Mouse (Mus musculus) spleen, adult 18-20 months (tissue): Measurements from ENCODE around the gene Plekhh3.
A peak's percentile ranks its signal among the peaks of the same experiment; 100 is the strongest.
"Not testable (repeated sequence)": the region's sequence is repeated elsewhere in the genome, so short reads cannot be mapped to it uniquely, and the experiment has no call there.

Source experiments
- DNase-seq, 2 experiments: peaks; one replicate each; pipeline ENCODE4 v3.0.0; 2022; ENCODE audit warnings: mixed read lengths in 2 of 2

The Plekhh3 gene

GRCm38 (mm10) chr11:101146377-101146776 lies 24.8 kb downstream of the Plekhh3 start:
- DNase-seq: no peak

DNA sequence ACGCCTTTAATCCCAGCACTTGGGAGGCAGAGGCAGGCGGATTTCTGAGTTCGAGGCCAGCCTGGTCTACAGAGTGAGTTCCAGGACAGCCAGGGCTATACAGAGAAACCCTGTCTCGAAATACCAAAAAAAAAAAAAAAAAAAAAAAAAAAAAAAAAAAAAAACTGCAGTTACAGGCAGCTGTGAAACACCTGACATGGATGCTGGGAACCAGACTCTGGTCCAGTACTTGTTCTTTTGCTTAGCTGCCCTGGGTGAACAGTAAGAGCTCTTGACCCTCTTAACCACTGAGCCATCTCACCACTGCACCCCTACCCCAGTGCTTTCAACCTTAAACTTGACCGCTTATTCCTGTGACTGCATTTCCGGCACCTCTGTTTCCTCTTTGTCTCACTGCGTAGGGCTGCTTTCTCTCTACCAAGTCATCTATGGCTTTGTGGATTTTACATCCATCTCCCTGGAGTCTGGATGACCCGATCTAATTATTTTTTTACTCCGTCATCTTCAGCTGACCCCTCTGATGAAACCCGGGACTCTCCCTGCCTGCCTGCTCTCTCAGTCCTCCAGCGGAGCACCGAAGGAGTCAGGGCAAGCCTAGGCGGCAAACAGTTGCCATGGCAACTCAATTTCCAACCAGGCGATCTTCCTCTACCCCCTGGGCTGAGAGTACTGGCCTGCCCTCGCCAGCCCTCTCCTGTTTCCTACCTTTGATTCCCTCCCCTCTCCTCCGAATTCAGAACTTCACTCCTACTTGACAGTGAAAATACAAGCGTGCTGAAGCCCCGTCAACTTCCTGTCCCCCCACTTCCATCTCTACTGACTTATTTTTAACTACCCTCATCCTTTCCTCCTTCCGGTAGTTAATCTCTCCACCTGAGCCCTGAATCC lies 27.6 kb downstream of the Plekhh3 start:
- DNase-seq: peak in 1 of 2 experiments; percentile 48

GRCm38 (mm10) chr11:101142215-101142967 lies 28.8 kb downstream of the Plekhh3 start:
- no peak for DNase-seq

- DNase-seq: no peak
Observed at GRCm38 (mm10) chr11:101141088-101141487, 30.1 kb downstream of the Plekhh3 start.

DNA sequence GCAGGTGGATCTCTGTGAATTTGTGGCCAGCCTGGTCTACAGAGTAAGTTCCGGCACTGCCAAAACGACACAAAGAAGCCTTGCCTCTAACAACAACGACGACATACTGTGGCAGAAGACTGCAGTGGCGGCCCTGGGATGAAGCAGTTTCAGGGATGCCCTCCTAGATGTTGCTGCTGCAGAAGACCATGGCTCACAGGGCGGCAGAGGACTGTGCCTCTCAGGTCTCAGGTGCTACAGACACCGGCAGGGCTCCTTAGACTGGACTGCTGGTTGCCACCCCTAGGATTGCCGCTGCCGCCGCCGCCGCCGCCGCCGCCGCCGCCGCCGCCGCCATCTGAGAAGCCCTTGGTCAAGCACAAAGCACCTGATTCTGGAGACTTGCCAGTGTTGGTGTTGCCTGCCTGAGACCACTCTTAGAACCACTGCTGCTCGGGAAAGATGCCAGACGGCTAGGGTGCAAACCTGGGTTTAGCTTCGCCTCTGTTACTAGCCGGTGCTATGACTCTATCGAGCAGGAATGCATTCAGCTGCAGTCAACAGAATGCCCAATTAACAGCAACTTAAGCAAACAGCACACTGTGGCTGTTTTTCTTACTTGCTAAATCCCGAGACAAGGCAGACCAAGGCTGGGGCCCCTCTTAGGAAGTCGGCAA lies 30.9 kb downstream of the Plekhh3 start:
- no peak for DNase-seq

DNA sequence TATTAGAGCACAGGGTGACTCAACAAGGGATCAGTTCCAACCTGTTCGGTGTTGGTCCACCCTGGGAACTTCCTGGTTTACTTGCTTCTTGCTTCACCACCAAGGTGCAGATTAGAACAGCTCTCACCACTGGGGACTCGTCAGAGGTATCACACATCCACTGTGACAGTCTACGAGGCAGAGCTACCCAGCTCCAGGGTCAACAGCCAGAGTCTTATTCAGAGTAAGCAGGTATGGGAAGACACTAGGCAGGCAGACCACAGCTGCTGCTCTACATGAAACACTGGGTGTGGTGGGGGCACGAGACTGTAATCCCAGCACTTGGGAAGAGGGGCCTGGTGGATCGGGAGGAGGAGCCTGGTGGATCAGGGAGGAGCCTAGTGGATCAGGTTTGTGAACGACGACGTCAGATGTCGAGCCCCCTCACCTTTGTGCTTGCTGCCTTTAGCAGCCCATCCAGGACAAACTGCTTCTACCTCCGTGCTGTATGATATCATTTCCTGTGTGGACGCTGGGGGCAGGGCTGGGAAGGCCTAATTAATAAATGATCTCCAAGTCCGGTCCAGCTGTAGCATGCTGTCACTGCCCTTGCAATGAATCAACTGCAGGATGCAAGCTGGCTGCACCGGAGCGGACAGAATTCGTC lies 32.5 kb downstream of the Plekhh3 start:
- DNase-seq: no peak

GRCm38 (mm10) chr11:101137000-101137399 lies 34.2 kb downstream of the Plekhh3 start:
- DNase-seq: no peak

GRCm38 (mm10) chr11:101134217-101134865 lies 36.8 kb downstream of the Plekhh3 start:
- DNase-seq: no peak

- DNase-seq: no peak
Observed at GRCm38 (mm10) chr11:101133037-101133436, 38.1 kb downstream of the Plekhh3 start.

DNA sequence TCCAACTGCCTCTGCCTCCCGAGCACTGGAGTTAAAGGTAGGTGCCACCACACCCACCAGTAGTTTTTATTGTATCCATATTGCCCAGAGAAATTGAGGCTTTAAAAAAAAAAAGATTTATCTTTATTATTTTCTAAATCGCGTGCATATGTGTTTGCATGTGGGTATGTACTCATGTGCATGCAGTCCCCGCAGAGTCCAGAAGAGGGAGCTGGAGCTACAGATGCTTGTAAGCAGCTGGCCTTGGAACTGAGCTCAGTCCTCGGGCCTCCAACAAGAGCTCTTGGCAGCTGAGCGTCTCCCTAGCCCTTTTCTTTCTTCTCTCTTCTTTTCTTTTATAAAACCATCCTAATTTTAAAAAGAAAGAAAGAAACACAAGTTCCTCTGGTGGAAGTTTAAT lies 39.5 kb downstream of the Plekhh3 start:
- no peak for DNase-seq

DNA sequence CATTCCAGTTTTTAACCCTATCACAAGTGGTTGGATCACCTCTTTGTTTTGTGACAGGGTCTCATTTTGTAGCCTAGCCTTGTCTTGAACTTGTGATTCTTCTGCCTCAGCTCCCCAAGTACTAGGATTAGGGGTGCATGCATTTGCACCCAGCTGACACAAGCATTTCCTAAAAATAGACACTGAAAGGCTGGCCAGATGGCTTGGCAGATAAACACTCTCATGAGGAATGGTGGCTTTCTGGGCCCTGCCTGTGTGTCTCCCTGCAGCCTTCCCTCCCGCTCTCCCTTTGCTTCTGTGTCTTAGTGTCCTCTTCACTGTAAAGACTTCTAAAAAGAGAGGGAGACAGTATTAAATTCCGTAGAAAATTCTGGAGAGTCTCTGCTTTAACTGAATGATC lies 40.0 kb downstream of the Plekhh3 start:
- DNase-seq: no peak

- DNase-seq: no peak
Observed at GRCm38 (mm10) chr11:101130056-101130756, 40.9 kb downstream of the Plekhh3 start.

DNA sequence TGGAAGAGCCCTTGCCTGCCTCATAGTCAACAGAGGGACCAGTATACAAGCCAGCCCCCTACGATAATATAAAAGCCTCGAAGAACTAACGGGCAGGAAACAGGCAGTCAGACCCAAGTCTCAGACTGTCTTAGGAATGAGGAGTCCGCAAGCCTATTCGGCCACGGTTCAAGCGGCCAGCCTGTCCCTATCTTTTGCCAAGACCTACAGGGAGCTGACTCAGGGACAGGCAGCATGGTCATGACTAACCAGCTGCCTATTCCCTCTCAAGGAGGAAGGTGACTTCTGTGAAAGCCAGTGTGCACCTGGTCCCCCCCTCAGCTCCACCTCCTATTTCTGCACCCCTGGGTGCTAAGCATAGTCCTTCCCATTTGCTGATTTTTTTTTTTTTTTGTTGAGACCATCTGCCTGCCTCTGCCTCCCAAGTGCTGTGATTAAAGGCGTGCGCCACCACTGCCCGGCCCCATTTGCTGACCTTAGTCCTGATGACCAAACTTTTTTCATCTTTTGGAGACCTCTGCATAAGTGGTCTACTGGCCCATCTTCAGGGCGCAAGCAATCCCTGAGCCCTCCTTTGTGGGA lies 42.1 kb downstream of the Plekhh3 start:
- DNase-seq: no peak

DNA sequence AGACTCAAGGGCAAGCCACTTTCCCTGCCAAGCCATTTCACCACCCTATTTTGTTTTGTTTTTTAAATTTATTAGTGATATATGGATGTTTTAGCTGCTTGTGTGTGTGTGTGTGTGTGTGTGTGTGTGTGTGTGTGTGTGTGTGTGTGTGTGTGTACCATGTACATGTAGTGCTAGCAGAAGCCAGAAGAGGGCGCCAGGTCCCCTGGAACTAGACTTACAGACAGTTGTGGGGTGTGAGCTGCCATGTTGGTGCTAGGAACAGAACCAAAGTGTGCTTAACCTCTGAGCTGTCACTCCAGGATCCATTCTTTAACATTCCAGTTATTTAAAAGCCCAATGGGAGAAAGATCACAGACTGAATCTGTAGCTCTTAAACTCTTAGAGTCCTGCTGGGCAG lies 44.1 kb downstream of the Plekhh3 start:
- DNase-seq: no peak

DNA sequence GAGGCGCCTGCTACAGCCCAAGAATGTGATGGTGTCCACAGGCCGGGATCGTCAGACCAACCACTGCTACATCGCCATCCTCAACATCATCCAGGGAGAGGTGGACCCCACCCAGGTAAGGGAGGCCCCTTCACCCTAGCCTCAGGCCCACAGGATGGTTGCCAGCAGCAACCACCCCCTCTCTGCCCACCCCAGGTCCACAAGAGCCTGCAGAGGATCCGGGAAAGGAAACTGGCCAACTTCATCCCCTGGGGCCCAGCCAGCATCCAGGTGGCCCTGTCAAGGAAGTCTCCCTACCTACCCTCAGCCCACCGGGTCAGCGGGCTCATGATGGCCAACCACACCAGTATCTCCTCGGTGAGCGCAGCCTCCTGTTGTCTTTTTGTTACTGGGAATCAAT lies 46.1 kb downstream of the Plekhh3 start:
- not testable (repeated sequence) for DNase-seq

DNA sequence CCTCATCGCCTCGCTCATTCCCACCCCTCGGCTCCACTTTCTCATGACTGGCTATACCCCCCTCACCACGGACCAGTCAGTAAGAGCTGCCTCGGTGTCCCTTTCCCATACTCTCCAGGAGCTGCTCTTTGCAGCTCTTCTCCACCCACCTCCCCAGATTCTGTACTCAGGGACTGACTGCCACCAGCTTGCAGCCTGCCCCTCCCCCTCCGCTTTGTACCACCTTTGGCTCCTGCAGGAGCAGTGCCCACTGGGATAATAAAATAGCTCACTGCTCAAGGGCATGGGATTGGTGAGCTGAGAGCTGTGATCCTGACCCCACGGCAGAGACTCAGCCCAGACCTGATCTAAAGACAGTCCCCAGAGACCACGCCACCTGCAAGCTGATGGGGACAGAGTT lies 46.7 kb downstream of the Plekhh3 start:
- not testable (repeated sequence) for DNase-seq

- DNase-seq: peak in 1 of 2 experiments; percentile 19
Observed at GRCm38 (mm10) chr11:101120545-101121188, 50.5 kb downstream of the Plekhh3 start.

- peak; percentile 99 for DNase-seq
Observed at GRCm38 (mm10) chr11:101119761-101120544, 51.2 kb downstream of the Plekhh3 start, which contains the start of the genes Retreg3 and Tubg1. Gene Retreg3 (minus strand): TSS chr11:101119893. Gene Tubg1 (plus strand): TSS chr11:101119938.

DNA sequence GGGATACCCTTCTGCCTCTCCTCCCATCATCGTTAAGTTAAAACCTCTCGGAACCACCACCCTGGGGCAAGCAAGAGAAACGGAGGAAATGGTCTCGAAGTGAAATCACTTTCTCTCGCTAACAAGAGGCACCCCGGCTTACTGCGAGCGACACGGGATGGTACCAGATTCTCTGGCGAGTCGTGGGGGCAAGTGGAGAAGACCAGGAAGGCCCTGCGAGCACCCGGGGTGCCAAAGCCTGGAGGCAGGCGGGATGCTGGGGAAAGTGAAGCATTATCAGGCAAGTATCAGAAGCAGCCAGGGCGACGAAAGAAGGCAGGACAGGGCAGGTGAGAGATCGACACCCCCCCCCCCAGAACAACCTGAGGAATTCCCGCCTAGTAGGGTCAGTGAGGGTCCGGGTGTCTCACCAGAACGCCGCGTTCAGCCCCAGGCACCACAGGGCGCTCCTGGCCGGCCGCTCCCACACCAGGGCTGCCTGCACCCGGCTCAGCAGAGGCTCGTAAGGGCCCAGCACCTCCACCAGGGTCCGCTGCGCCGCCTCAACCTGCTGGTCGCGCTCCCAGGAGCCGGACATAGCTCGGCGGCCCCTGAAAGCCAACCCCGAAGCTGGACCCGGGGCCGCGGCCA lies 51.9 kb downstream of the Plekhh3 start:
- no peak for DNase-seq
